Mouse (Mus musculus) neural tube, embryonic 11.5 days (tissue): ENCODE measurements around the gene Sema3f. TPM values are rescaled to one million over a fixed set of nuclear protein-coding genes. Genes with fewer than 3 reads are reported as not detected.

Experiments used
- ATAC-seq: fragments of 200-750 bp; cut with Nextera tagmentation; 2 replicates; pipeline ENCODE4 v1.8.0; 2017; ENCODE audit warnings: moderate number of reproducible peaks, mild to moderate bottlenecking, moderate TSS enrichment, moderate library complexity; ENCODE audit not compliant: insufficient read depth, low FRiP score, low TSS enrichment
- DNase-seq: peaks from one replicate; pipeline ENCODE4 v3.0.0-alpha.2; 2015; ENCODE audit warnings: low spot score
- H3K27ac ChIP-seq: fragments of 300-500 bp; sonication (generic); 2 replicates; pipeline ENCODE4 v1.5.1; 2014; ENCODE audit warnings: low read depth, mild to moderate bottlenecking, low read length
- H3K27me3 ChIP-seq: fragments of 300-500 bp; sonication (generic); 2 replicates; pipeline ENCODE4 v1.6.1; 2014; ENCODE audit warnings: mild to moderate bottlenecking, low read length, mixed read lengths; ENCODE audit not compliant: control insufficient read depth, insufficient read depth
- H3K36me3 ChIP-seq: fragments of 300-500 bp; sonication (generic); 2 replicates; pipeline ENCODE4 v1.6.1; 2014; ENCODE audit warnings: mild to moderate bottlenecking, low read length, moderate library complexity, mixed read lengths; ENCODE audit not compliant: control insufficient read depth, insufficient read depth
- H3K4me1 ChIP-seq: fragments of 300-500 bp; sonication (generic); 2 replicates; pipeline ENCODE4 v1.6.1; 2014; ENCODE audit warnings: low read length, mixed read lengths; ENCODE audit not compliant: control insufficient read depth, insufficient read depth
- H3K4me2 ChIP-seq: fragments of 300-500 bp; sonication (generic); 2 replicates; pipeline ENCODE4 v1.6.1; 2014; ENCODE audit warnings: low read depth, mild to moderate bottlenecking, moderate library complexity
- H3K4me3 ChIP-seq: fragments of 300-500 bp; sonication (generic); 2 replicates; pipeline ENCODE4 v1.5.1; 2014; ENCODE audit warnings: low read depth, low read length
- H3K9ac ChIP-seq: fragments of 300-500 bp; sonication (generic); 2 replicates; pipeline ENCODE4 v1.6.1; 2014; ENCODE audit warnings: mild to moderate bottlenecking, low read length
- H3K9me3 ChIP-seq: fragments of 300-500 bp; sonication (generic); 2 replicates; pipeline ENCODE4 v1.6.1; 2016; ENCODE audit warnings: low read length; ENCODE audit not compliant: control insufficient read depth
- WGBS: fragments of 180-500 bp; shearing (Covaris S2); extraction: QIAGEN DNeasy Blood & Tissue Kit; methylation state at CpG from one replicate; pipeline ENCODE4 v1.1.7; 2014; 5-methylcytosine and 5-hydroxymethylcytosine counted together
- polyA plus RNA-seq: library from polyadenylated mRNA; unstranded; fragments of >200 nt; fragmentation: Nextera tagmentation; extraction: Ambion mirVana; gene quantifications from 2 replicates; pipeline ENCODE4 v1.2.1, GENCODE M21; 2014

Sema3f gene
- polyA plus RNA-seq, 1 experiment from 2014 or later: 15.3 TPM

GRCm38 (mm10) chr9:107676302-107676701 is 34.0 kb downstream of the Sema3f start:
- peaks cover 30% of the 10 kb centered on the region for H3K27me3 ChIP-seq
- no peaks in the 10 kb centered on the region for H3K9me3 ChIP-seq
- DNase-seq (no peak), ATAC-seq (peak; percentile 35; the same call in 1 of the 2 replicates)
- no peaks in the 10 kb centered on the region for H3K36me3 ChIP-seq
- WGBS: 2% methylated on average over 25 of the region's 25 CpGs
- H3K9ac ChIP-seq: peak overlapping the region; percentile 35; the same call in 1 of the 2 replicates
- no peak overlapping the region for H3K27ac ChIP-seq
- peak overlapping the region; percentile 64 for H3K4me2 ChIP-seq
- peaks cover 4% of the 10 kb centered on the region for H3K4me1 ChIP-seq
- peak overlapping the region; percentile 28 for H3K4me3 ChIP-seq

- H3K36me3 ChIP-seq: no peaks in the 10 kb centered on the region
- peak; percentile 87 for DNase-seq
- peaks cover 30% of the 10 kb centered on the region for H3K27me3 ChIP-seq
- H3K9me3 ChIP-seq: no peaks in the 10 kb centered on the region
- H3K9ac ChIP-seq: peak overlapping the region; percentile 35; the same call in 1 of the 2 replicates
- H3K4me1 ChIP-seq: peaks cover 4% of the 10 kb centered on the region
- no peak overlapping the region for H3K27ac ChIP-seq
- peak overlapping the region; percentile 28 for H3K4me3 ChIP-seq
- ATAC-seq: peak; percentile 67
- under 1% methylated on average over 39 of the region's 39 CpGs for WGBS
- peak overlapping the region; percentile 64 for H3K4me2 ChIP-seq
These were observed 34.5 kb downstream of the Sema3f start for GRCm38 (mm10) chr9:107675671-107676301.

GRCm38 (mm10) chr9:107674609-107675429 is 35.5 kb downstream of the Sema3f start:
- no peak for ATAC-seq
- no peaks in the 10 kb centered on the region for H3K36me3 ChIP-seq

DNA sequence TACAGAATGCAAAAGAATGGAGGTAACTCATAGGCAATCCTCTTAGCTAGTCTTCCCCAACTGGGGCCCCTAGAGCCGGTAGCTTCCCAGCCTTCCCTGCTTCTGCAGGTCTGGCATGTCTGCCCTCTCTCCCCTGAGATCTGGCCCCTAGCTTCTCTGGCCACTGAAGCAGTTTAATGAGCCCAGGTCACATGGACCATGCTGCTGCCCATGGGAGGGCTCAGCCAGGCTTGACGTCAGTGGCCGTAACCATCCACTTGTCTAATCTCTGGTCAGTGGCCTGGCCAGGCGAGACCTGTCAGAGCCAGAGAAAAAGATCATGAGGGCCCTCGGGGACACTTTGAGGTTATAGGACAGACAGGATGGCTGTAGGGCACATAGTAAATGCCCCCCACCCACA is 40.0 kb downstream of the Sema3f start:
- Histone ChIP-seq H3K36me3 (no peaks in the 10 kb centered on the region), H3K9ac (no peak overlapping the region), H3K27me3 (peaks cover 17% of the 10 kb centered on the region), H3K4me1 (peaks cover 18% of the 10 kb centered on the region), H3K9me3 (no peaks in the 10 kb centered on the region), H3K4me2 (no peak overlapping the region), H3K27ac (no peak overlapping the region), H3K4me3 (no peak overlapping the region)
- 57% methylated on average over 5 of the region's 5 CpGs for WGBS
- DNase-seq (no peak), ATAC-seq (no peak)

More at GRCm38 (mm10) chr9:107674609-107675429, 35.5 kb downstream of the Sema3f start:
- no peak overlapping the region for H3K4me2 ChIP-seq
- H3K4me1 ChIP-seq: peaks cover 4% of the 10 kb centered on the region
- no peak overlapping the region for H3K27ac ChIP-seq
- no peak overlapping the region for H3K4me3 ChIP-seq
- WGBS: 60% methylated on average over 9 of the region's 9 CpGs
- no peaks in the 10 kb centered on the region for H3K9me3 ChIP-seq
- DNase-seq: no peak
- H3K9ac ChIP-seq: no peak overlapping the region
- H3K27me3 ChIP-seq: peaks cover 30% of the 10 kb centered on the region

DNA sequence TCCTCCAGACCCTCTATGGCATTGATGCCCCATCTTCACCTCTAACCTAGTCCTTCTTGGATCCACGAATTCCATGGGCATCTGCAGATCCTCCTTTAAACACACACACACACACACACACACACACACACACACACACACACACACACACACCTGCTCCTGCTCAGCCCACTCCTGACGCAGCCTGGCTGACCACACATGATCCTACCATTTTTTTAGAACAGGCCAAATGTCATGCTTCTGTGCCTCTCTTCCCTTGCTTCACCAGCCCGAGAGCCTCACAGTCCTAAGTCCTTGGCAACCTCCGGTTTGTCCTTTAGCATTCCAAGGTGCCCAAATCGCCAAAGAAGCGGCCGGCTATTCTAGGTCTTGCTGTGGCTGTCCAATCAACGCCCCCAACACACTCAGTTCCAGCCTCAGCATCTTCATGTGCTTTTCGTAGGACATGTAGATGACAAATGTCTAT is 40.8 kb downstream of the Sema3f start, which contains the start of gene Slc38a3:
Gene Slc38a3, minus strand, starts transcription at position 51 of the 466 bp plus-strand sequence.
- whole genome bisulfite sequencing: 88% methylated on average over 9 of the region's 9 CpGs
- no peaks in the 10 kb centered on the region for H3K9me3 ChIP-seq
- H3K4me2 ChIP-seq: no peak within 1 kb of the TSS
- ATAC-seq (no peak), DNase-seq (no peak)
- peaks cover 11% of the 10 kb centered on the region for H3K27me3 ChIP-seq
- H3K27ac ChIP-seq: no peak within 1 kb of the TSS
- H3K4me3 ChIP-seq: no peak within 1 kb of the TSS
- peaks cover 18% of the 10 kb centered on the region for H3K4me1 ChIP-seq
- H3K36me3 ChIP-seq: no peaks in the 10 kb centered on the region
- H3K9ac ChIP-seq: no peak within 1 kb of the TSS

- WGBS: 73% methylated on average over 3 of the region's 3 CpGs
- Histone ChIP-seq H3K4me2 (no peak overlapping the region), H3K27ac (no peak overlapping the region), H3K9ac (no peak overlapping the region), H3K9me3 (no peaks in the 10 kb centered on the region), H3K27me3 (peaks cover 11% of the 10 kb centered on the region), H3K4me3 (no peak overlapping the region), H3K4me1 (peaks cover 18% of the 10 kb centered on the region), H3K36me3 (no peaks in the 10 kb centered on the region)
- ATAC-seq (no peak), DNase-seq (no peak)
These were observed 41.4 kb downstream of the Sema3f start for GRCm38 (mm10) chr9:107668916-107669315.

DNA sequence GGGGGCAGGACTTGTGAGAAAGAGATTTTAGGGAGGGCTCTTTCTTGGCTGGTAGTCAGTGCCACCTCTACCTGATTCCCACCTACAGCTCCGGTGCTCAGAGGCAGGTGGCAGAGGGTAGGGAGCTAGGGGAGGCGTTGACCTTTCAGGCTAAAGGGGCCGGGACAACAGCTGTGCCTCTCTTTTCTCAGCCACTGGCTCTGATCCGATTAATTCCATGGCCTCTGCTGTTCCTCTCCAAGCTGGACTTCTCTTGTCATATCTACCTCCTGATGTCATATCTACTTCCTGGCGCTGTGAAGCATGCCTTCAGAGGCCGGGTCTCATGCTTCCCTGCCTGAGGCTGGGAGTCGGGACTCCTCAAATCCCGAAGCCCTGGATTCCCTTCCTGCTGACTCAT is 42.3 kb downstream of the Sema3f start:
- DNase-seq (no peak), ATAC-seq (no peak)
- WGBS: 38% methylated on average over 8 of the region's 8 CpGs
- H3K4me3 ChIP-seq: no peak overlapping the region
- H3K4me1 ChIP-seq: peaks cover 23% of the 10 kb centered on the region
- H3K9ac ChIP-seq: no peak overlapping the region
- H3K27me3 ChIP-seq: peaks cover 11% of the 10 kb centered on the region
- H3K27ac ChIP-seq: no peak overlapping the region
- H3K36me3 ChIP-seq: no peaks in the 10 kb centered on the region
- no peaks in the 10 kb centered on the region for H3K9me3 ChIP-seq
- H3K4me2 ChIP-seq: no peak overlapping the region; the same call in 1 of the 2 replicates

DNA sequence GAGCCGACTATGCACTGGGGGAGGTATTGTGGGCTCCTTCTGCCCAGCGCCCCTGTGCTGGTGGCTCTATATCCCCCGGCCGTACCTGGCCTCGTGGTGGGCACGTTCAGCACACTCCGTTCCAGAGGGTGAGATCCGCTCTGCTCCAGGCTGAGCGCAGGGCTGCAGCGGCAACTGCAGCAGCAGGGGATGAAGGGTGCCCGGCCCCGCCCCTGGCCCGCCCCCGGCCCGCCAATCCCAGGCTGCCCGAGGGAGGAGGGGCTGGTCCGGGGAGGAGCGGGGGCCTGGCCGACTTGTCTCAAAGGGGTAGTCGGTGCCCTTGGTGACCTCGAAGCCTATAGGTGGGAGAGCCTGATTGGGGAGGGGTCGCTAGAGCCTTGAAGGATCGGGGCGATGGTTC is 43.1 kb downstream of the Sema3f start:
- peak; percentile 80 for DNase-seq
- Histone ChIP-seq H3K4me1 (peaks cover 23% of the 10 kb centered on the region), H3K27me3 (peaks cover 11% of the 10 kb centered on the region), H3K27ac (no peak overlapping the region), H3K36me3 (no peaks in the 10 kb centered on the region), H3K4me3 (peak overlapping the region; percentile 38), H3K9me3 (no peaks in the 10 kb centered on the region), H3K4me2 (peak overlapping the region; percentile 89), H3K9ac (peak overlapping the region; percentile 54)
- ATAC-seq: peak; percentile 79
- WGBS: 0% methylated on average over 23 of the region's 24 CpGs
